Mouse (Mus musculus) adrenal gland (tissue): Measurements from ENCODE around the gene Arhgef25.

Experiments
- intact Hi-C: fragments of 180-260 bp; cut with DNase I; formaldehyde crosslinking; loops from one replicate; pipeline ENCODE4 v1.15.1; 2025
- long read RNA-seq, 2 experiments: library from polyadenylated mRNA; unstranded; transcript quantifications; one replicate each; pipeline ENCODE4 v2.0.0; 2020; ENCODE audit warnings: borderline replicate concordance in 1 of 2; ENCODE audit not compliant: insufficient replicate concordance in 1 of 2

Arhgef25 gene
- long read RNA-seq, experiment 1, partial matches to known transcripts: 1 of 10 reads
- long read RNA-seq, experiment 1, other reads (novel, unspliced or antisense): 6 of 10 reads
- long read RNA-seq, experiment 2, transcript Arhgef25-201 (16 exons, 2,218 nt): major isoform, 5 of 8 reads
- long read RNA-seq, experiment 2, partial matches to known transcripts: 1 of 8 reads
- long read RNA-seq, experiment 2, other reads (novel, unspliced or antisense): 2 of 8 reads

GRCm38 (mm10) chr10:127189651-127190381, at the start of gene Arhgef25:
TSS of gene Arhgef25 (minus strand) at chr10:127190083.
- intact Hi-C loops: no loop called here

- intact Hi-C loops: no loop called here
These were observed 48.5 kb upstream of the Arhgef25 start for GRCm38 (mm10) chr10:127238241-127238824.

GRCm38 (mm10) chr10:127236541-127236940, 46.7 kb upstream of the Arhgef25 start:
- intact Hi-C loops: no loop called here

GRCm38 (mm10) chr10:127233141-127233540, 43.3 kb upstream of the Arhgef25 start:
- intact Hi-C loops: no loop called here

- intact Hi-C loops: no loop called here
These were observed 41.9 kb upstream of the Arhgef25 start for GRCm38 (mm10) chr10:127231741-127232140.

- intact Hi-C loops: no loop called here
These were observed 40.8 kb upstream of the Arhgef25 start for GRCm38 (mm10) chr10:127230693-127231092.

- intact Hi-C loops: loop anchor here (2.0 kb wide), 1 partner anchor 52 kb away; no protein-coding TSS in a partner anchor
These were observed 39.0 kb upstream of the Arhgef25 start for GRCm38 (mm10) chr10:127228897-127229296.

- intact Hi-C loops: no loop called here
These were observed 37.3 kb upstream of the Arhgef25 start for GRCm38 (mm10) chr10:127227163-127227562.

- intact Hi-C loops: no loop called here
These were observed 36.5 kb upstream of the Arhgef25 start for GRCm38 (mm10) chr10:127226318-127226895.

- intact Hi-C loops: no loop called here
These were observed 35.8 kb upstream of the Arhgef25 start for GRCm38 (mm10) chr10:127225732-127226131.

GRCm38 (mm10) chr10:127225213-127225612, 35.3 kb upstream of the Arhgef25 start:
- intact Hi-C loops: no loop called here

- intact Hi-C loops: no loop called here
These were observed 28.5 kb upstream of the Arhgef25 start for GRCm38 (mm10) chr10:127218339-127218738.

GRCm38 (mm10) chr10:127217177-127217576, 27.3 kb upstream of the Arhgef25 start:
- intact Hi-C loops: no loop called here

GRCm38 (mm10) chr10:127216456-127216855, 26.6 kb upstream of the Arhgef25 start:
- intact Hi-C loops: no loop called here

- intact Hi-C loops: no loop called here
These were observed 24.5 kb upstream of the Arhgef25 start for GRCm38 (mm10) chr10:127214422-127214803.

GRCm38 (mm10) chr10:127213704-127214421, 24.0 kb upstream of the Arhgef25 start:
- intact Hi-C loops: no loop called here

- intact Hi-C loops: no loop called here
These were observed 23.4 kb upstream of the Arhgef25 start for GRCm38 (mm10) chr10:127213272-127213671.

GRCm38 (mm10) chr10:127211414-127211854, 21.6 kb upstream of the Arhgef25 start, which contains the start of gene Pip4k2c:
TSS of gene Pip4k2c (minus strand) at chr10:127211585.
- intact Hi-C loops: no loop called here

- intact Hi-C loops: no loop called here
These were observed 21.1 kb upstream of the Arhgef25 start for GRCm38 (mm10) chr10:127210961-127211405.

GRCm38 (mm10) chr10:127209928-127210570, 20.2 kb upstream of the Arhgef25 start:
- intact Hi-C loops: no loop called here

GRCm38 (mm10) chr10:127208921-127209320, 19.0 kb upstream of the Arhgef25 start:
- intact Hi-C loops: no loop called here
